Mouse (Mus musculus) heart, embryonic 14.5 days (tissue): ENCODE data around the gene Tifab. TPM values are rescaled to one million over a fixed set of nuclear protein-coding genes. Genes with fewer than 3 reads are reported as not detected.

ENCODE experiments used
- ATAC-seq: fragments of 200-750 bp; cut with Nextera tagmentation; 2 replicates; pipeline ENCODE4 v1.8.0; 2017; ENCODE audit warnings: low read depth, moderate TSS enrichment; ENCODE audit not compliant: insufficient number of reproducible peaks, insufficient read depth, low FRiP score
- H3K27ac ChIP-seq, 2 experiments: fragments of 200-500 bp in 1 of 2; fragments of 300-500 bp in 1 of 2; sonication (generic) in 1 of 2; replicated peaks in 1 of 2; 2 replicates each; pipeline ENCODE4 v1.5.1; 2012 to 2014; ENCODE audit warnings: low read depth in 2 of 2, low read length in 2 of 2, control low read depth in 1 of 2, mild to moderate bottlenecking in 1 of 2, mixed read lengths in 1 of 2; ENCODE audit not compliant: control insufficient read depth in 1 of 2, insufficient read depth in 1 of 2
- H3K27me3 ChIP-seq: fragments of 300-500 bp; sonication (generic); 2 replicates; pipeline ENCODE4 v1.6.1; 2014; ENCODE audit warnings: mild to moderate bottlenecking, low read length, control low read depth; ENCODE audit not compliant: control insufficient read depth, insufficient read depth
- H3K36me3 ChIP-seq: fragments of 300-500 bp; sonication (generic); 2 replicates; pipeline ENCODE4 v1.6.1; 2014; ENCODE audit warnings: mild to moderate bottlenecking, control low read depth, low read length, mixed read lengths; ENCODE audit not compliant: control insufficient read depth, insufficient read depth
- H3K4me1 ChIP-seq, 2 experiments: fragments of 200-500 bp in 1 of 2; fragments of 300-500 bp in 1 of 2; sonication (generic) in 1 of 2; 2 replicates each; pipeline ENCODE4 v1.6.1; 2012 to 2014; ENCODE audit warnings: low read length in 2 of 2, control low read depth in 1 of 2, mixed read lengths in 1 of 2; ENCODE audit not compliant: control insufficient read depth in 2 of 2, insufficient read depth in 2 of 2
- H3K4me2 ChIP-seq: fragments of 300-500 bp; sonication (generic); 2 replicates; pipeline ENCODE4 v1.6.1; 2014; ENCODE audit warnings: mild to moderate bottlenecking, low read length
- H3K4me3 ChIP-seq, 2 experiments: fragments of 200-500 bp in 1 of 2; fragments of 300-500 bp in 1 of 2; sonication (generic) in 1 of 2; 2 replicates each; pipeline ENCODE4 v1.5.1; 2012 to 2014; ENCODE audit warnings: low read length in 2 of 2, mild to moderate bottlenecking in 2 of 2, control low read depth in 1 of 2, low read depth in 1 of 2, moderate library complexity in 1 of 2; ENCODE audit not compliant: control insufficient read depth in 1 of 2, insufficient read depth in 1 of 2
- H3K9ac ChIP-seq: fragments of 300-500 bp; sonication (generic); 2 replicates; pipeline ENCODE4 v1.6.1; 2014; ENCODE audit warnings: mild to moderate bottlenecking, low read length
- H3K9me3 ChIP-seq: fragments of 300-500 bp; sonication (generic); 2 replicates; pipeline ENCODE4 v1.6.1; 2016; ENCODE audit warnings: low read length, control low read depth; ENCODE audit not compliant: control insufficient read depth
- WGBS: fragments of 180-500 bp; shearing (Covaris S2); extraction: QIAGEN DNeasy Blood & Tissue Kit; methylation state at CpG from one replicate; pipeline ENCODE4 v1.1.7; 2014; 5-methylcytosine and 5-hydroxymethylcytosine counted together
- polyA plus RNA-seq: library from polyadenylated mRNA; unstranded; fragments of >200 nt; fragmentation: Nextera tagmentation; extraction: Ambion mirVana; gene quantifications from 2 replicates; pipeline ENCODE4 v1.2.1, GENCODE M21; 2014

Tifab gene
- polyA plus RNA-seq, 1 experiment from 2014 or later, result 0.28 TPM

- H3K9ac ChIP-seq, result no peak overlapping the region
- 24% methylated on average over 6 of the region's 6 CpGs for WGBS
Measured at GRCm38 (mm10) chr13:56163751-56164150, 14.9 kb downstream of the Tifab start.

GRCm38 (mm10) chr13:56162859-56163258, 15.8 kb downstream of the Tifab start:
- WGBS, result 77% methylated on average over 6 of the region's 6 CpGs
- peaks cover 29 to 35% of the 10 kb centered on the region in 2 experiments for H3K4me1 ChIP-seq

More at GRCm38 (mm10) chr13:56163751-56164150, 14.9 kb downstream of the Tifab start:
- no peak for ATAC-seq
- no peak overlapping the region for H3K4me2 ChIP-seq
- no peak overlapping the region; a peak in 1 of 4 replicates for H3K27ac ChIP-seq
- no peaks in the 10 kb centered on the region for H3K36me3 ChIP-seq
- H3K27me3 ChIP-seq, result no peaks in the 10 kb centered on the region; the same call in 1 of the 2 replicates
- peaks cover 34% of the 10 kb centered on the region in 2 experiments for H3K4me1 ChIP-seq
- no peak overlapping the region for H3K4me3 ChIP-seq
- H3K9me3 ChIP-seq, result no peaks in the 10 kb centered on the region

GRCm38 (mm10) chr13:56159614-56160363, 18.9 kb downstream of the Tifab start:
- peaks cover 2% of the 10 kb centered on the region for H3K27me3 ChIP-seq
- no peak overlapping the region for H3K4me3 ChIP-seq
- no peak overlapping the region for H3K9ac ChIP-seq
- no peaks in the 10 kb centered on the region for H3K9me3 ChIP-seq
- 48% methylated on average over 17 of the region's 17 CpGs for WGBS
- peak overlapping the region in 1 of 2 experiments; percentile 57; a peak in 2 of 4 replicates for H3K27ac ChIP-seq
- no peaks in the 10 kb centered on the region for H3K36me3 ChIP-seq
- H3K4me1 ChIP-seq, result peaks cover 38 to 46% of the 10 kb centered on the region in 2 experiments
- no peak for ATAC-seq
- H3K4me2 ChIP-seq, result peak overlapping the region; percentile 32; the same call in 1 of the 2 replicates

More at GRCm38 (mm10) chr13:56162859-56163258, 15.8 kb downstream of the Tifab start:
- H3K4me2 ChIP-seq, result no peak overlapping the region
- no peaks in the 10 kb centered on the region for H3K36me3 ChIP-seq
- no peak for ATAC-seq
- H3K27ac ChIP-seq, result no peak overlapping the region
- H3K4me3 ChIP-seq, result no peak overlapping the region
- no peak overlapping the region for H3K9ac ChIP-seq
- H3K27me3 ChIP-seq, result no peaks in the 10 kb centered on the region; the same call in 1 of the 2 replicates
- no peaks in the 10 kb centered on the region for H3K9me3 ChIP-seq

GRCm38 (mm10) chr13:56159016-56159601, 19.6 kb downstream of the Tifab start:
- peaks cover 2% of the 10 kb centered on the region for H3K27me3 ChIP-seq
- H3K27ac ChIP-seq, result peak overlapping the region; percentile 34 to 57
- WGBS, result 38% methylated on average over 14 of the region's 14 CpGs
- H3K9ac ChIP-seq, result peak overlapping the region; percentile 44; the same call in 1 of the 2 replicates
- peaks cover 39 to 48% of the 10 kb centered on the region in 2 experiments for H3K4me1 ChIP-seq
- ATAC-seq, result peak; percentile 49; the same call in 1 of the 2 replicates
- peak overlapping the region; percentile 32 for H3K4me2 ChIP-seq
- H3K9me3 ChIP-seq, result no peaks in the 10 kb centered on the region
- no peaks in the 10 kb centered on the region for H3K36me3 ChIP-seq
- no peak overlapping the region for H3K4me3 ChIP-seq

- Histone ChIP-seq H3K27ac (peak overlapping the region; percentile 85 to 92), H3K4me2 (0 out of 2 replicates have a peak overlapping the region, but pooled peaks have one; percentile 16), H3K9ac (no peak overlapping the region), H3K36me3 (no peaks in the 10 kb centered on the region), H3K4me3 (no peak overlapping the region), H3K9me3 (no peaks in the 10 kb centered on the region), H3K4me1 (peaks cover 35 to 46% of the 10 kb centered on the region in 2 experiments), H3K27me3 (peaks cover 2% of the 10 kb centered on the region; the same call in 1 of the 2 replicates)
- 75% methylated on average over 7 of the region's 7 CpGs for WGBS
- ATAC-seq, result no peak
Measured at GRCm38 (mm10) chr13:56155671-56156070, 23.0 kb downstream of the Tifab start.

GRCm38 (mm10) chr13:56155048-56155447, 23.6 kb downstream of the Tifab start:
- H3K27ac ChIP-seq, result peak overlapping the region; percentile 85 to 92
- H3K4me2 ChIP-seq, result 0 out of 2 replicates have a peak overlapping the region, but pooled peaks have one; percentile 16
- H3K27me3 ChIP-seq, result peaks cover 2% of the 10 kb centered on the region; the same call in 1 of the 2 replicates
- 5% methylated on average over 5 of the region's 5 CpGs for WGBS
- peaks cover 32 to 43% of the 10 kb centered on the region in 2 experiments for H3K4me1 ChIP-seq
- ATAC-seq, result peak; percentile 83
- no peak overlapping the region for H3K4me3 ChIP-seq
- H3K9ac ChIP-seq, result no peak overlapping the region
- H3K9me3 ChIP-seq, result no peaks in the 10 kb centered on the region
- no peaks in the 10 kb centered on the region for H3K36me3 ChIP-seq

GRCm38 (mm10) chr13:56152773-56153460, 25.8 kb downstream of the Tifab start:
- Histone ChIP-seq H3K4me2 (no peak overlapping the region), H3K4me1 (peaks cover 19 to 32% of the 10 kb centered on the region in 2 experiments), H3K9ac (no peak overlapping the region), H3K27ac (no peak overlapping the region), H3K36me3 (no peaks in the 10 kb centered on the region), H3K9me3 (no peaks in the 10 kb centered on the region), H3K4me3 (no peak overlapping the region), H3K27me3 (peaks cover 2% of the 10 kb centered on the region; the same call in 1 of the 2 replicates)
- WGBS, result 71% methylated on average over 7 of the region's 7 CpGs
- no peak for ATAC-seq
